Mouse (Mus musculus): Measurements from ENCODE around the gene Emilin2.

Emilin2 gene

DNA sequence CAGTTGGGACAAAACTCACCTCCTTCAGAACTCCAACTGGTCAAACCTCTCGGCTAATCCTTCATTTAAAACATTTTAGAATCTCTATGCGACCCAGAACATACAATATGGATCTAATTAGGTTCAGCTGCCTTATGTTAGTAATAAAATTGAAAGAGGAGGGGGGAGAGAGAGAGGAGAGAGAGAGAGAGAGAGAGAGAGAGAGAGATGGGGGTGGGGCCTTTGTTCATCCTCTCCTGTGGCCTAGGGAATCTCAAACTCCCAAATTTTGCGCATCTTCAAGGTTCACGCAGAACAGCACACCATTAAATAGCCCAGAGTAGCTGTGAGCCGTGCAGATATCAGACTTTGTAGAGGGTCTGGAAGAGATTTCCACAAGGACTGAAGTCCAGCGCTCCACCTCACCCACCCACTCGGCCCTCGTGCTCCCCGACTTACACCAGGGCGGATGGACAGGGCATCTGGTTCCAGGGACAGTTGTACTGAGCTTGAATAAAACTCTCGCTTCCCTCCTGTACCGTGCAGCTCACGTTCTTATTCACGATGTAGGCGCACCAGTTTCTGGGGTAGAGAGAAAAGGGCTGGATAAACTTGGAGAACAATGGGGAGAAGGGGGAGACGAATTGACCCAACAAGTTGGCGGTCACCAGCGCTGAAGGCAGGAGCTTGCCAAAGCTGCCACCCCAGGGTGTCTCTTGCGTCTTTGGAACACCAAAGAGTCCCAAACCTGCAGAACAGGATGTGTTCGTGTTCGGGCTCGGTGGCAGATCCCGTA is 1.9 kb downstream of the Emilin2 start:
- no peaks in the 10 kb centered on the region for H3K36me3 ChIP-seq (ENCODE audit: control insufficient read depth, insufficient read depth, low read length, poor library complexity, severe bottlenecking)
- no peak for DNase-seq (ENCODE audit: low read depth, low spot score)
- no peaks in the 10 kb centered on the region for H3K27me3 ChIP-seq (ENCODE audit: control insufficient read depth, insufficient read depth, low read length, poor library complexity, severe bottlenecking)

DNA sequence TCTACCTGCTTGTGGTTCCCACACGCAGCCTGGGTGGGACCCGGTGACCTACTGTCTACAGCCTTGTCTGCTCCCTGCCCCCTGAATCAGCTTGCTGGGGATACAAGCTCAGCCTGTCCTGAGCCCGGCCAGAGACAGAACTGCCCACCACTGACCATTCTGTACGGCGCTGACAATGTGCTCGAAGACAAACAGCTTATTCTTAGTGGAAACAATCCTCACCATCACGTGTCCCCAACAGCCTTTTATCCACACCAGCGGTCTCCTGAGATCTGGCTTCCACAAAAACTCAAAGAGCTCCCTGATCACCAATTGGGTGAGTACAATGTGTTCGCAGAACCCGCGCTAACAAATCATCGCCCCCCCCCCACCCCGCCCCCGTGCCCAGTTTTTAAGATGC is 2.6 kb downstream of the Emilin2 start:
- H3K36me3 ChIP-seq (ENCODE audit: control insufficient read depth, insufficient read depth, low read length, poor library complexity, severe bottlenecking) = no peaks in the 10 kb centered on the region
- no peaks in the 10 kb centered on the region for H3K27me3 ChIP-seq (ENCODE audit: control insufficient read depth, insufficient read depth, low read length, poor library complexity, severe bottlenecking)
- no peak for DNase-seq (ENCODE audit: low read depth, low spot score)

DNA sequence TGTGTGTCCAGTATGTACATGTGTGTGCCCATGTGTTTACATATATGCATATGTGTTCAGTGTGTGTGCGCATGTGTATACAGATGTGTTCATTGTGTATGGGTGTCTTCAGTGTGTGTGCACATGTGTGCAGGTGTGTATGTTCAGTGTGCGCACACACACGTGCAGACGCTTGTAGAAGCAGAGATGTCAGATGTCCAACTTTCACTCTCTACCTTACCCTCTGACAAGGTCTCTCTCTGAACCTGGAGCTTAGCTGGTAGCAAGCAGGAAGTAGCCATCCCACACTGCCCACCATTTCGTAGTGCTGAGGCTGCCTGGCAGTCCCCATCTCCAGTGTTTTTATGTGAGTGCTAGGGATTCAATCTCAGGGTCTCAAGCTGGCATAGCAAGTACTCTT is 3.5 kb downstream of the Emilin2 start:
- DNase-seq (ENCODE audit: low read depth, low spot score) = no peak
- Histone ChIP-seq H3K36me3 (ENCODE audit: control insufficient read depth, insufficient read depth, low read length, poor library complexity, severe bottlenecking) (no peaks in the 10 kb centered on the region), H3K27me3 (ENCODE audit: control insufficient read depth, insufficient read depth, low read length, poor library complexity, severe bottlenecking) (no peaks in the 10 kb centered on the region)

DNA sequence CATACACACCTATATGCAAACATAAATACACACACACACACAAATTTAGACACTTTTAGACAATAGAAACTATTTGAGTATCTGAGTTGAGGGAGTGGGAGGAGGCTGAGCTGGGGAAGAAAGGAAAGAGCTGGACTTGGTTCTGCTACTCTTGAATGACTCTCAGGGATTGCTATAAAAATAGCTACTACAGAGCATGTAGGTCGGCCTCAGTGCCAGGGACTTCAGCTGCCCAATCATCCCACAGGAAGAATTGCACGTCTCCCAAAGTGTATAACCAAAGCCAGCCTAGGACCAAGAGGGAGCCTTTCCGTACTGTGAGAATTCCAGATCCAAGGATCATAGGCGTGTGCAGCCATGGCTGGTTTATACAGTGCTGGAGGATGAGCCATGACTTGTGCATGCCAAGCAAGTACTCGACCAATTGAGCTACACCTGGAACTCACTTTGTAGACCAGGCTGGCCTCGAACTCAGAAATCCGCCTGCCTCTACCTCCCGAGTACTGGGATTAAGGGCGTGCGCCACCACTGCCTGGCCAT is 4.5 kb downstream of the Emilin2 start:
- no peaks in the 10 kb centered on the region for H3K27me3 ChIP-seq (ENCODE audit: control insufficient read depth, insufficient read depth, low read length, poor library complexity, severe bottlenecking)
- DNase-seq (ENCODE audit: low read depth, low spot score) = no peak
- no peaks in the 10 kb centered on the region for H3K36me3 ChIP-seq (ENCODE audit: control insufficient read depth, insufficient read depth, low read length, poor library complexity, severe bottlenecking)

DNA sequence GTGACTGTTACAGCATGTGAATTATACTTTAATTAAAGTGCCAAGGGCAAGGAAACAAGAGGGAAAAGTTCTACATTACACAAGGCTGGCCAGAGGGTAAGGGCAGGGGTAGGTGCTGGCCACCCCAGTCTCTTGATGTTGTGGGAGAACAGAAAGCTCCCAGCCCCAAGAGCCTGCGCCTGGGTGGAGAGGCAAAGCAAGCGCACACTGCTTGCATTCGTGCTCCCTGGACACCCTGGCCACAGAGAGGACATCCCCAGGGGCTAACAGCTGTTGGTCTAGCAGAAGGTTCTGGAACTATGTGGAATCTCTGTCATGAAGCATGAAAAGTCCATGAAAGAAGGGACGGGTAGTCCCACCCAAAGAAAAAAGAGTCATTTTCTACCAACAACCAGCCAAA is 5.1 kb downstream of the Emilin2 start:
- Histone ChIP-seq H3K36me3 (ENCODE audit: control insufficient read depth, insufficient read depth, low read length, poor library complexity, severe bottlenecking) (no peaks in the 10 kb centered on the region), H3K27me3 (ENCODE audit: control insufficient read depth, insufficient read depth, low read length, poor library complexity, severe bottlenecking) (no peaks in the 10 kb centered on the region)
- no peak for DNase-seq (ENCODE audit: low read depth, low spot score)

DNA sequence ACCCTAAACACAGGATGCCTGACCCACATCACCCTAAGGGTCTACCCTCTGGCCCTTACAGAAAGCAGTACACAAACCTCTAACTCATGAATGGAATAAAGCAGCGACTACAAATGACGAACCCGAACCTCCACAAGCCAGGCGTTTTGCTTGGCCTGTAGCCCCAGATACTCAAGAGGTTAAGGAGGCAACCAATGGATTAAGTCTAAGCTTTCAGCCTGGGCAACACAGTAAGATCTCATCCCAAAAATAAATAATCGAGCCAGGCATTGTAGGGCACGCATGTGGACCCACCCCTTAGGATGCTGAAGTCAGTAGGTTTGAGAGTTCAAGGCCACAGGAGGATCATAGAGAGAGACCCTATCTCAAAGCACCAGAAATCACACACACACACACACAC is 5.7 kb downstream of the Emilin2 start:
- H3K27me3 ChIP-seq (ENCODE audit: control insufficient read depth, insufficient read depth, low read length, poor library complexity, severe bottlenecking) = no peaks in the 10 kb centered on the region
- DNase-seq (ENCODE audit: low read depth, low spot score) = no peak

DNA sequence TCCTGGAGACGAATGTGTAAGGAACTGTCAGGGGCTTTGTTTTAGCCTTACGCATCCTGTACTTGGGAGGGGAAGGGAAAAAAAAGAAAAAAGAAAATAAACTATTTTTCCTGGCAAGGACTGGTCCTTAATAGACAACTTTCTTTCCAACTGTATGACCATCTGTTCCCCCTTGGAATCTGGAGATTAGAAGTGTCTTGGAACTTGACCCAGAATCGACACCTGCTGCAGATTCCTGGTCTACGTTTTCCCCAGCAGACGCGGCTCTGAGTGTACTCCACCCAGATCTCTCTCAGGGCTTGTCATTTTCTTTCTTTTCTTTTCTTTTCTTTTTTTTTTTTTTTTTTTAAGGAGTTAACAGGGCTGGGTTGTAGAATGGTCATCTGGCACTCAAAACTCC is 8.3 kb downstream of the Emilin2 start:
- Histone ChIP-seq H3K36me3 (ENCODE audit: control insufficient read depth, insufficient read depth, low read length, poor library complexity, severe bottlenecking) (no peaks in the 10 kb centered on the region), H3K27me3 (ENCODE audit: control insufficient read depth, insufficient read depth, low read length, poor library complexity, severe bottlenecking) (no peaks in the 10 kb centered on the region)
- no peak for DNase-seq (ENCODE audit: low read depth, low spot score)

More for the DNA sequence above, 5.7 kb downstream of the Emilin2 start:
- H3K36me3 ChIP-seq (ENCODE audit: control insufficient read depth, insufficient read depth, low read length, poor library complexity, severe bottlenecking) = no peaks in the 10 kb centered on the region

DNA sequence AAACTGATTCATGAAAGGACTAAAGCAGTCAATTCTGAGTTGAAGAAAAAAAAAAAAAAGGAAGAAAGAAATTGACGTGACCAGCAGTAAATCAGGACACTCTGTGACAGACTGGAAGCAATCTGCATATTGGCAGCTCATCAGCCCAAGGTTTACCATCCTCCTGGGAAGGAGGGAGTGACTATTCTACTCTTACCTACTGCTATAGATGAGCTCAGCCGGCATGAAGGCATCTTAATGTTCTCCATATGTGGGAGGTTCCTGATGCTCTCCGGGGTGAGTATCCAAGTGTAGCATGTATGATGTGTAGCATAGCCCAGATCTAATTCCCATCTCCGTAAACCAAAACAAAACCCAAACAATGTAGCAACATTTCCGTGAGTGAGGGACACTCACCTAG is 10.4 kb downstream of the Emilin2 start:
- DNase-seq (ENCODE audit: low read depth, low spot score) = no peak
- Histone ChIP-seq H3K36me3 (ENCODE audit: control insufficient read depth, insufficient read depth, low read length, poor library complexity, severe bottlenecking) (no peaks in the 10 kb centered on the region), H3K27me3 (ENCODE audit: control insufficient read depth, insufficient read depth, low read length, poor library complexity, severe bottlenecking) (no peaks in the 10 kb centered on the region)

DNA sequence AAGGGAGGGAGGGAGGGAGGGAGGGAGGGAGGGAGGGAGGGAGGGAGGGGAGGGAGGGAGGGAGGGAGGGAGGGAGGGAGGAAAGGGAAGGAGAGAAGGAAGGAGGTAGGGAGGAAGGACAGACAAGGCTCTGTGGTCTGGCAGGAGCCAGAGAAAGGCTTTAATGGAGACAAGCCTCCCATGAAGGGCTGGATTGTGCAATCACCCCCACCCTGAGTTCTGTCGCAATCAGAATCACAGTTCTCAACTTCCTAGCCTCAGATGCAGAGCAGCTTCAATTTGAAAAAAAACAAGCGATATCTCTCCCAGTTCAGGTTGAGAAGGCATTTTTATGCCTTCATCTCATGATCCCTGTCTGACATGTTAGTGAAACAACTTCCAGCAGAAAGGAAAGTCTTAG is 11.4 kb downstream of the Emilin2 start:
- DNase-seq (ENCODE audit: low read depth, low spot score) = no peak

DNA sequence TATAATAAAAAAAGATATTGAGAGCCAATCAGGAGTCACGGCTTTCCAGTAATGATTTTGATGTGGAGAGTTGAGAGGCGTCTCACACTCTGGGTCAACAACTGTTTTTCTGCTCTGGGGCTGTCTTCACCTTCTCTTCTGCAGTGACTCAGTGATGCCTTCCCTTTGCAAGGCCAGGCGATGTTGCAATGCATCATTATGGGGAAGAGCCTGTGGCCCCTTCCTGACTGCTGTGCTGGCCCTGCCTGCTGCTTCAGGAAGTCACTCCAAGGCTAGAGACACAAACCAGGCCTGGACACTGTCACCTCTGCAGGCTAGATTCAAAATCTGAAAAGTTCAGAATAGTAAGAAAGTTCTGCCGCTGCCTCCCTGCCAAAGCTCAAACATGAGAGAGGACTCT is 11.9 kb downstream of the Emilin2 start:
- DNase-seq (ENCODE audit: low read depth, low spot score) = no peak
- no peaks in the 10 kb centered on the region for H3K36me3 ChIP-seq (ENCODE audit: control insufficient read depth, insufficient read depth, low read length, poor library complexity, severe bottlenecking)
- H3K27me3 ChIP-seq (ENCODE audit: control insufficient read depth, insufficient read depth, low read length, poor library complexity, severe bottlenecking) = no peaks in the 10 kb centered on the region

More for the DNA sequence above, 11.4 kb downstream of the Emilin2 start:
- Histone ChIP-seq H3K36me3 (ENCODE audit: control insufficient read depth, insufficient read depth, low read length, poor library complexity, severe bottlenecking) (no peaks in the 10 kb centered on the region), H3K27me3 (ENCODE audit: control insufficient read depth, insufficient read depth, low read length, poor library complexity, severe bottlenecking) (no peaks in the 10 kb centered on the region)

DNA sequence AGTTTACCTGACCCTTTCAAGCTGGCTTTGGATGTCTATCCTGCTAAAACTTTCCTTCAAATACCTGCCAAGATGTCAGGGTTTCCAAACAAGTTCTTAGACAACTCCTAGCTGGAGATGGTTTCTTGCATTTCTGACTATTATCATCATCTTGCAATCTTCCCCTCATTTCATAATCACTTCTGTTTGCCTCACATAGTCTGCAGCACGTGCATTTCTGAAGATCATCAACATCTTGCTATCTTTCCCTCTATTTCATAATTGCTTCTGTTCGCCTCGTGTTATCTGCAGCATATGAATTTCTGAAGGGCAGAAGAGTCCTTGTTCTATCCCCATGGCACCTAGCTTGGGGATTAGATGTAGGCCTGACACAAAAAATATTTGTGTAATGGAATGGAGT is 17.2 kb downstream of the Emilin2 start:
- Histone ChIP-seq H3K27me3 (ENCODE audit: control insufficient read depth, insufficient read depth, low read length, poor library complexity, severe bottlenecking) (no peaks in the 10 kb centered on the region), H3K36me3 (ENCODE audit: control insufficient read depth, insufficient read depth, low read length, poor library complexity, severe bottlenecking) (no peaks in the 10 kb centered on the region)
- DNase-seq (ENCODE audit: low read depth, low spot score) = no peak

DNA sequence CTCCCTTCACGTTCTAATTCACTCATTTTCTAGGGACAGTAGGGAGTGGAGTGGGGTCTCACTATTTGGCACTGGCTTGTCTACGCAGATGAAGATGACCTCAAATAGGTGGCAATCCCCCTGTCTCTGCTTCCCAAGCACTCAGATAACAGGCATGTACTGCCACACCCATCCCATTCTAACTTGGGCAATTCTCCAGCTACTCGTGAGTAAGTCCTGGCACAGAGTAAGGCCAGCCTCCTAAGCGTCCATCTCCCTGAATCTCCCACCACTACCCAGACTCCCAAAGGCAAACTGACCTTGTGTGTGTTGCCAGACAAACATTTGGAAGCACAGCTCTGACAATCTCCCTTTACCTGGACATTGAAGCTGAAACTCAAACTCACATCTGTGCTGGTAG is 18.9 kb downstream of the Emilin2 start:
- no peak for DNase-seq (ENCODE audit: low read depth, low spot score)
- no peaks in the 10 kb centered on the region for H3K27me3 ChIP-seq (ENCODE audit: control insufficient read depth, insufficient read depth, low read length, poor library complexity, severe bottlenecking)
- no peaks in the 10 kb centered on the region for H3K36me3 ChIP-seq (ENCODE audit: control insufficient read depth, insufficient read depth, low read length, poor library complexity, severe bottlenecking)

DNA sequence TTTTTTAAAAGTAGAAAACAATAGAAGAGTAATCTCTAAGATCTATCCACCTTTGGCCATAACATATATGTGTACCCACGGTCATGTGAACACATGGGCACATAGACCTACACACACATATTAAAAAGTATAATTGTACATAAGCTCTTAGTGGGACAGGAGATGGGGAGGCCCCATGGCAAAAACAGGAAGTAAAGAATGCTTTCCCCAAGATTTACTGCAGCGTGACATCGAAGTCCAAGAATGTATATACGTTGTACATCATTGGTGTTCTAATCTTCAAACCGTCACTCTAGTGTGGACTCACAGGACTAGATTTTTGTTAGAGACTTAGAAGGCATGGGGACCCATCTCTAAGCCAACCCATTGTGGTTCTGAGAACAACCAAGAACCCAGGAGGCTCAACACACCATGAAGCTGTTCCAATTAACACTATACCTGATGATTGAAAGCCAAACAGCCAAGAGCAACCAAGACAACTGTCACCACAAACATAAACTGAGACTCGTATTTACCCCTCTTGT is 19.8 kb downstream of the Emilin2 start:
- no peak for DNase-seq (ENCODE audit: low read depth, low spot score)
- Histone ChIP-seq H3K27me3 (ENCODE audit: control insufficient read depth, insufficient read depth, low read length, poor library complexity, severe bottlenecking) (no peaks in the 10 kb centered on the region), H3K36me3 (ENCODE audit: control insufficient read depth, insufficient read depth, low read length, poor library complexity, severe bottlenecking) (no peaks in the 10 kb centered on the region)

DNA sequence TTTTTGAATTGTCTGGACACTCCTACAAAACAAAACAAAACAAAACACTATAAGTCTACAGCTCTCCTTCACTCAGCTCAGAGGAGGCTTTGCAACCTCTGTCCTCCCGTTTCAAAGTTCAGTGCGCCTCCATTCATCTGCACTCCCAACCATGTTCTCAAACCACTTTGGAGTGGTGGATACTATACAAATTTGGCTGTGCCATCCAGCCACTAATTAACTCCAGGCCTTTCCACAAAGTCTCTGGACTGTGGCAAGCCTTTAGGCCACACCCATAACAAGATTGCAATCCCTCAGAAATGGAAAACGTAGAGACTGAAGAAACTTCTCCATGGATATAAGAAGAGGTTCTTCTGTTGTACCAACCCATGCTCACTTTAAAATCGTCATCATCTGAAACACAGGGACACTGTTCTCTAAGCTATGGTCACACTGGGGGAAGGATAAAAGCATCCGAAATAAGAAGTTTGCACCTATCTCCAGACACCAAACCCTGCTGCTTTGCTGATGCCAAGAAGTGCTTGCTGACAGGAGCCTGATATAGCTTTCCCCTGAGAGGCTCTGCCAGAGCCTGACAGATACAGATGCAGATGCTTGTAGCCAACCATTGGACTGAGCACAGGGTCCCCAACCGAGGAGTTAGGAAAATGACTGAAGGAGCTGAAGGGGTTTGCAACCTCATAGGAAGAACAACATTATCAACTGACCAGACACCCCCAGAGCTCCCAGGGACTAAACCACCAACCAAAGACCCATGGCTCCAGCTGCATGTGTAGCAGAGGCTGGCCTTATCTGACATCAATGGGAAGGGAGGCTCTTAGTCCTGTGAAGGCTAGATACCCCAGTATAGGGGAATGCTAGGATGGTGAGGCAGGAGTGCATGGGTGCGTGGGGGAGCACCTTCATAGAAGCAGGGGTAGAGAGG is 21.0 kb downstream of the Emilin2 start:
- no peaks in the 10 kb centered on the region for H3K27me3 ChIP-seq (ENCODE audit: control insufficient read depth, insufficient read depth, low read length, poor library complexity, severe bottlenecking)

More for the DNA sequence above, 21.0 kb downstream of the Emilin2 start:
- DNase-seq (ENCODE audit: low read depth, low spot score) = no peak
- no peaks in the 10 kb centered on the region for H3K36me3 ChIP-seq (ENCODE audit: control insufficient read depth, insufficient read depth, low read length, poor library complexity, severe bottlenecking)

All from splenic B cell, adult 2 months (primary cell).